Mouse (Mus musculus) hindbrain, embryonic 10.5 days (tissue): Measurements from ENCODE around the gene Coa4. TPM values are rescaled to one million over a fixed set of nuclear protein-coding genes. Genes with fewer than 3 reads are reported as not detected.

Source experiments
- DNase-seq: peaks from one replicate; pipeline ENCODE4 v3.0.0-alpha.2; 2017; ENCODE audit warnings: low spot score
- H3K27ac ChIP-seq: fragments of 300-500 bp; sonication (generic); 2 replicates; pipeline ENCODE4 v1.5.1; 2016; ENCODE audit warnings: mild to moderate bottlenecking, moderate library complexity
- H3K27me3 ChIP-seq: fragments of 300-500 bp; sonication (generic); 2 replicates; pipeline ENCODE4 v1.6.1; 2016; ENCODE audit warnings: mild to moderate bottlenecking; ENCODE audit not compliant: poor library complexity, insufficient read depth, severe bottlenecking
- H3K36me3 ChIP-seq: fragments of 300-500 bp; sonication (generic); 2 replicates; pipeline ENCODE4 v1.6.1; 2016; ENCODE audit warnings: mild to moderate bottlenecking, moderate library complexity
- H3K4me1 ChIP-seq: fragments of 300-500 bp; sonication (generic); replicated peaks from 2 replicates; pipeline ENCODE4 v1.6.1; 2016; ENCODE audit warnings: mild to moderate bottlenecking
- H3K4me3 ChIP-seq: fragments of 300-500 bp; sonication (generic); 2 replicates; pipeline ENCODE4 v1.5.1; 2016; ENCODE audit warnings: mild to moderate bottlenecking, moderate library complexity
- H3K9me3 ChIP-seq: fragments of 300-500 bp; sonication (generic); 2 replicates; pipeline ENCODE4 v1.6.1; 2016; ENCODE audit warnings: mild to moderate bottlenecking, moderate library complexity
- WGBS: fragments of 180-500 bp; shearing (Covaris S2); methylation state at CpG from one replicate; pipeline ENCODE4 v1.1.7; 2016; 5-methylcytosine and 5-hydroxymethylcytosine counted together
- polyA plus RNA-seq: library from polyadenylated mRNA; unstranded; fragments of >200 nt; fragmentation: Nextera tagmentation; extraction: Ambion mirVana; gene quantifications from 2 replicates; pipeline ENCODE4 v1.2.1, GENCODE M21; 2016

Gene Coa4
- polyA plus RNA-seq, 1 experiment from 2014 or later: 23.3 TPM

DNA sequence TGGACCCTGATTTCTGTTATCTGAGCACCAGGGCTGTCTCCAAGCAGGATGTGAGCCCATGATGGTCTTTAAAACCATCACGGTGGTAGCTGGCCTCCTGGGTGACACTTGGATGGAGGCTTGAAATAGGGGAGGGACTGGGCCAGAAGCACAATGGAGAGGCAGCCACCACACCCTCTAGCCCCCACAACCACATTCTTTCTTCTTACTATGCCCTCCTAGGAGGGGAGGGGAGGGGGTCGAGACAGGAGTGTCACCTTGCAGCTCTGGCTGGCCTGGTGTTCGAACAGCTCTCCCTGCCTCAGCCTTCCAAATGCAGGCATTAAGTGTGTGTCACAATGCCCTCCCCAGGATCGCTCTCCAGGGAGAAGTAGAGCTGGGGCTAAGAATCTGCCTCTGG lies 39.5 kb upstream of the Coa4 start:
- Histone ChIP-seq H3K36me3 (peaks cover 46% of the 10 kb centered on the region), H3K27me3 (peaks cover 18% of the 10 kb centered on the region), H3K9me3 (no peaks in the 10 kb centered on the region), H3K27ac (no peak overlapping the region), H3K4me1 (peaks cover 67% of the 10 kb centered on the region), H3K4me3 (no peak overlapping the region)
- no peak for DNase-seq
- WGBS: 81% methylated on average over 4 of the region's 4 CpGs

DNA sequence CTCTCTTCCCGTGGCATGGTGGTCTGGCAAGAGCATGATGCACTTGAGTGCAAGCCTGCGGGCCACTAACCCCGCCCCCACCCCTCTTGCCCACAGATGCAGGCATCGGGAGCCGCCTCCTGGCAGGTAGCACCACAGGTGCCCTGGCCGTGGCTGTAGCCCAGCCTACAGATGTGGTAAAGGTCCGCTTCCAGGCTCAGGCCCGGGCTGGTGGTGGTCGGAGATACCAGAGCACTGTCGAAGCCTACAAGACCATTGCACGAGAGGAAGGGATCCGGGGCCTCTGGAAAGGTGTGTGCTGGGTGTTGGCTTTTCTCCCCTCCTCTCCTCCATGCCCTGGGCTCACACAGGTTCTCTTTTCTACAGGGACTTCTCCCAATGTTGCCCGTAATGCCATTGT lies 38.9 kb upstream of the Coa4 start:
- 86% methylated on average over 13 of the region's 13 CpGs for WGBS
- no peak overlapping the region for H3K27ac ChIP-seq
- peaks cover 61% of the 10 kb centered on the region for H3K4me1 ChIP-seq
- H3K4me3 ChIP-seq: no peak overlapping the region
- no peaks in the 10 kb centered on the region for H3K9me3 ChIP-seq
- H3K27me3 ChIP-seq: peaks cover 13% of the 10 kb centered on the region
- H3K36me3 ChIP-seq: peaks cover 46% of the 10 kb centered on the region
- no peak for DNase-seq

- 0 out of 2 replicates have a peak, but pooled peaks cover under 1% of the 10 kb centered on the region for H3K27me3 ChIP-seq
- no peak for DNase-seq
Observed at GRCm38 (mm10) chr7:100499465-100499864, 37.4 kb upstream of the Coa4 start.

GRCm38 (mm10) chr7:100500276-100500977 lies 36.4 kb upstream of the Coa4 start:
- H3K36me3 ChIP-seq: peaks cover 46% of the 10 kb centered on the region
- 72% methylated on average over 16 of the region's 16 CpGs for WGBS
- no peaks in the 10 kb centered on the region for H3K27me3 ChIP-seq
- H3K4me1 ChIP-seq: peaks cover 37% of the 10 kb centered on the region
- H3K27ac ChIP-seq: peak overlapping the region; percentile 31; the same call in 1 of the 2 replicates
- no peaks in the 10 kb centered on the region for H3K9me3 ChIP-seq
- H3K4me3 ChIP-seq: no peak overlapping the region
- no peak for DNase-seq

More at GRCm38 (mm10) chr7:100499465-100499864, 37.4 kb upstream of the Coa4 start:
- peaks cover 46% of the 10 kb centered on the region for H3K36me3 ChIP-seq
- H3K4me1 ChIP-seq: peaks cover 47% of the 10 kb centered on the region
- H3K4me3 ChIP-seq: no peak overlapping the region
- H3K27ac ChIP-seq: no peak overlapping the region
- H3K9me3 ChIP-seq: no peaks in the 10 kb centered on the region

DNA sequence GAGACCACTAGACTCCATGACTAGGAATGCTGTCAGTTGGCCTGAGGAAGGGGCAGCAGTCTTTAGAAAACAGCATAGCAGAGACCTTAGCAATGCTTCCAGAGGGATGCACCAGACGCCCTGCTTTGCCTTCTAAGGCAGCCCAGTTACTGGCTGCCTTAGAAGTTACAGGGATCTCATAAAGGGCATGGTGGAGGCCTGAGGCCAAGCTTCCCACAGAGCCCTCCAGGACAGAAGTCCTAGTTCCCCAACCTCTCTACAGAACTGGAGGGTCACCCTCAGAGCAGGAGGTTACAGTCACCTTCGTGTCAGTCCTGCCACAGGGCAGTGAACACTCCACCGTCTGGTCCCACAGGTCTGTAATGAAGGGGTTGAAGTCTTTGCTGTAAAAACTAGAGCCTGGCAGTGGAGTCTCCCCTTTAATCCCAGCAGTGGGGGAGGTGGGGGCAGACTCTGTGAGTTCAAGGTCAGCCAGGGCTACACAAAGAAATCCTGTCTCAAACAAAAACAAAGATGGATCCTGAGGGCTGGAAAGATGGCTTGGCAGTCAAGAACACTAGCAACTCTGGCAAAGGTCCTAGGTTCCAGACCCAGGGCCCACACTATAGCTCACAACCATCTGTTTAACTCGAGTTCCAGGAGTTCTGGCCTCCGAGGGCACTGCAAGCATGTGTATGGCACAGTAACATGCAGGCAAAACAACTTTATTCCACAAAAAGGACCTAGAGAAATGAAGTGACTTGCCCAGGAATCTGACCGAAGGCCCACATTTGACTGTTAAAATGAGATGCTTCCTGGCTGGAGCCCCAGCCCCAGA lies 35.6 kb upstream of the Coa4 start:
- Histone ChIP-seq H3K27ac (no peak overlapping the region), H3K4me1 (peaks cover 29% of the 10 kb centered on the region), H3K9me3 (no peaks in the 10 kb centered on the region), H3K4me3 (no peak overlapping the region), H3K27me3 (no peaks in the 10 kb centered on the region), H3K36me3 (peaks cover 42% of the 10 kb centered on the region)
- DNase-seq: no peak
- WGBS: 77% methylated on average over 6 of the region's 6 CpGs

DNA sequence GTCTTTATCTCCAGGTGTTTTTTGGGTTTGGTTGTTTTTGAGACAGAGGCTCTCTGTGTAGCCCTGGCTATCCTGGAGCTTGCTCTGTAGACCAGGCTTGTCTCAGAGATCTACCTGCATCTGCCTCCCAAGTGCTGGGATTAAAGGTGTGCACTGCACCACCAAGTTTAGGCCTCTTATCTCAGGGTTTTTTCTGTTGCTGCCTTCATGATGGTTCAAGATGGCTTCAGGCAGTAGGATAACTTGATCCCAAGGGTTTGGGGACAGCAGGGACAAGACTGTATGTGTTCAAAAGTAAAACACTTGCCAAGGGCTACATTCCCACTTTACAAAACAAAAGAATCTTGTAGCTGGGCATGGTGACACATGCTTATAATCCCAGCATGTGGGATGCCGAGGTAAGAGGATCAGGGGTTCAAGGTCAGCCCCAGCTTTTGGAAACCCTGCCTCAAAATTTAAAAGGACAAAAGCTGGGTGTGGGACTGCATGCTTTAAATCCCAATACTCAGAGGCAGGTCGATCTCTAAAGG lies 35.0 kb upstream of the Coa4 start:
- Histone ChIP-seq H3K27ac (no peak overlapping the region), H3K9me3 (no peaks in the 10 kb centered on the region), H3K27me3 (no peaks in the 10 kb centered on the region), H3K4me3 (no peak overlapping the region), H3K4me1 (peaks cover 22% of the 10 kb centered on the region), H3K36me3 (peaks cover 36% of the 10 kb centered on the region)
- WGBS: 74% methylated on average over 2 of the region's 2 CpGs
- DNase-seq: no peak

GRCm38 (mm10) chr7:100502374-100502922 lies 34.4 kb upstream of the Coa4 start:
- Histone ChIP-seq H3K4me1 (peaks cover 20% of the 10 kb centered on the region), H3K27me3 (no peaks in the 10 kb centered on the region), H3K4me3 (no peak overlapping the region), H3K9me3 (no peaks in the 10 kb centered on the region), H3K27ac (no peak overlapping the region), H3K36me3 (peaks cover 31% of the 10 kb centered on the region)
- 80% methylated on average over 7 of the region's 7 CpGs for WGBS
- no peak for DNase-seq

GRCm38 (mm10) chr7:100503076-100503475 lies 33.8 kb upstream of the Coa4 start:
- WGBS: 89% methylated on average over 5 of the region's 5 CpGs
- no peak for DNase-seq
- Histone ChIP-seq H3K9me3 (no peaks in the 10 kb centered on the region), H3K4me3 (no peak overlapping the region), H3K27ac (no peak overlapping the region), H3K36me3 (peaks cover 24% of the 10 kb centered on the region), H3K27me3 (no peaks in the 10 kb centered on the region), H3K4me1 (peaks cover 17% of the 10 kb centered on the region)

DNA sequence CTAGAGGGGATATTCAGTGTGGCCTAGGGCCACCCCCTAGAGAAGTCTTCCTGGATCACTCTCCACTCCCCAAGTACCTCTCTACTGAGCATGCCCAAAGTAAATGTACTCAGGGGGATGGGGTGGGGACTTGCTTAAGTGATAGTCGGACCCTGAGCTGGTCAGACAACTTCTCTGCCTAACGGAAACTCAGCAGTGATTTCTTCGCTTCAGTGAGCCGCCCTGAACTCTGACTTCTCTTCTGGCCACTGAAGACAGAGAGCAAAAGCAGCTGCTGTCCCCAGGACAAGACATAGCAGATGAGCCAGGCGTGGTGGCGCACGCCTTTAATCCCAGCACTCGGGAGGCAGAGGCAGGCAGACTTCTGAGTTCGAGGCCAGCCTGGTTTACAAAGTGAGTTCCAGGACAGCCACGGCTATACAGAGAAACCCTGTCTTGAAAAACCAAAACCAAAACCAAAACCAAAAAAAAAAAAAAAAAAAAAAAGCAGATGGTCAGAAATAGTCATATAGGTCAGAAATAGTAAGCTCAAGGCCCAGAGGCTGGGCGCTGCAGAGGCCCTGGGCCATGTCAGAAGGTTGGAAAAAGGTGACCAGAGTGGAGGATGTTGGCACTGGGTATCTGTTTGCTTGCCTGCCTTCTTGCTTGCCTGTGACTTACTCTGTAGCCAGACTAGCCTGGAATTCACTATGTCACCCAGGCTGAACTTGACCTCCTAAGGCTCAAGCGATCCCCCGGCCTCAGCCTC lies 32.0 kb upstream of the Coa4 start:
- Histone ChIP-seq H3K4me1 (peaks cover 15% of the 10 kb centered on the region), H3K27me3 (no peaks in the 10 kb centered on the region), H3K36me3 (peaks cover 6% of the 10 kb centered on the region), H3K4me3 (no peak overlapping the region), H3K9me3 (no peaks in the 10 kb centered on the region), H3K27ac (no peak overlapping the region)
- DNase-seq: no peak
- WGBS: 87% methylated on average over 13 of the region's 13 CpGs

DNA sequence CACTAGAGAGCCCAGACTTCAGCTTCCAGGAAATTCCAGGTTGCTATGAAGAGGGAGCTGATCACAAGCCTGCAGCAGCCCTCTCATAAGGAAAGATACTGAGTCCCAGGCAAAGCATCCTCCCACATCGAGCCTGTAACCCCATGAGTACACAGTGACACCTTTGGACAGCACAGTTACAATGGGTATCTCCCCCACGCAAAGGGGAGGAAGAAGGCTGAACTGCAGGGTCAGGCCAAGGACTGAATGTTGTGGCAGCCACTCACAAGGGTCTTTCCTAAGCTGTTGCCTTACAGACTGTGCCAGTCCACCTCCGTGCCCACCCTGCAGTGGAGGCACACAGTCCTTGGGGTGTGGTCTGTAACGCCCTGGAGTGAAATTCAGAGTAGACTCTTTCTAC lies 30.4 kb upstream of the Coa4 start:
- Histone ChIP-seq H3K27me3 (no peaks in the 10 kb centered on the region), H3K4me3 (no peak overlapping the region), H3K36me3 (no peaks in the 10 kb centered on the region), H3K27ac (no peak overlapping the region), H3K9me3 (no peaks in the 10 kb centered on the region), H3K4me1 (no peaks in the 10 kb centered on the region)
- 79% methylated on average over 4 of the region's 4 CpGs for WGBS
- no peak for DNase-seq

- no peak overlapping the region for H3K4me3 ChIP-seq
- no peaks in the 10 kb centered on the region for H3K27me3 ChIP-seq
- no peaks in the 10 kb centered on the region for H3K9me3 ChIP-seq
- H3K36me3 ChIP-seq: no peaks in the 10 kb centered on the region
- WGBS: 80% methylated on average over 3 of the region's 3 CpGs
- no peak overlapping the region for H3K27ac ChIP-seq
- DNase-seq: no peak
- no peaks in the 10 kb centered on the region for H3K4me1 ChIP-seq
Observed at GRCm38 (mm10) chr7:100508670-100509069, 28.2 kb upstream of the Coa4 start.

- WGBS: 79% methylated on average over 8 of the region's 8 CpGs
- H3K27me3 ChIP-seq: no peaks in the 10 kb centered on the region
- H3K4me1 ChIP-seq: peaks cover 5% of the 10 kb centered on the region; the same call in 1 of the 2 replicates
Observed at GRCm38 (mm10) chr7:100511602-100512001, 25.3 kb upstream of the Coa4 start.

More at GRCm38 (mm10) chr7:100511602-100512001, 25.3 kb upstream of the Coa4 start:
- no peak for DNase-seq
- no peaks in the 10 kb centered on the region for H3K36me3 ChIP-seq
- no peaks in the 10 kb centered on the region for H3K9me3 ChIP-seq
- H3K4me3 ChIP-seq: no peak overlapping the region
- no peak overlapping the region for H3K27ac ChIP-seq
